Mouse (Mus musculus) intestine, embryonic 15.5 days (tissue): ENCODE measurements around the gene Atp2a3. TPM values are rescaled to one million over a fixed set of nuclear protein-coding genes. Genes with fewer than 3 reads are reported as not detected.

Source experiments
- ATAC-seq: fragments of 200-750 bp; cut with Nextera tagmentation; 2 replicates; pipeline ENCODE4 v1.8.0; 2017; ENCODE audit warnings: moderate TSS enrichment, moderate library complexity
- H3K27ac ChIP-seq: fragments of 300-500 bp; sonication (generic); 2 replicates; pipeline ENCODE4 v1.5.1; 2015; ENCODE audit warnings: mild to moderate bottlenecking, inconsistent platforms
- H3K27me3 ChIP-seq: fragments of 300-500 bp; sonication (generic); replicated peaks from 2 replicates; pipeline ENCODE4 v1.6.1; 2015; ENCODE audit warnings: inconsistent platforms
- H3K36me3 ChIP-seq: fragments of 300-500 bp; sonication (generic); 2 replicates; pipeline ENCODE4 v1.6.1; 2015; ENCODE audit warnings: inconsistent platforms
- H3K4me1 ChIP-seq: fragments of 300-500 bp; sonication (generic); replicated peaks from 2 replicates; pipeline ENCODE4 v1.6.1; 2015; ENCODE audit warnings: inconsistent platforms
- H3K4me2 ChIP-seq: fragments of 300-500 bp; sonication (generic); replicated peaks from 2 replicates; pipeline ENCODE4 v1.6.1; 2015; ENCODE audit warnings: mild to moderate bottlenecking, inconsistent platforms
- H3K4me3 ChIP-seq: fragments of 300-500 bp; sonication (generic); replicated peaks from 2 replicates; pipeline ENCODE4 v1.5.1; 2015; ENCODE audit warnings: inconsistent platforms
- H3K9ac ChIP-seq: fragments of 300-500 bp; sonication (generic); 2 replicates; pipeline ENCODE4 v1.6.1; 2015; ENCODE audit warnings: inconsistent platforms
- H3K9me3 ChIP-seq: fragments of 300-500 bp; sonication (generic); 2 replicates; pipeline ENCODE4 v1.6.1; 2016; ENCODE audit warnings: inconsistent platforms
- WGBS: fragments of 180-500 bp; shearing (Covaris S2); methylation state at CpG from one replicate; pipeline ENCODE4 v1.1.7; 2015; 5-methylcytosine and 5-hydroxymethylcytosine counted together
- polyA plus RNA-seq: library from polyadenylated mRNA; unstranded; fragments of >200 nt; fragmentation: Nextera tagmentation; extraction: Ambion mirVana; gene quantifications from 2 replicates; pipeline ENCODE4 v1.2.1, GENCODE M21; 2015

Gene Atp2a3
- polyA plus RNA-seq: 23.5 and 25.5 TPM in 2 replicates

- peak; percentile 64 for ATAC-seq
- 4% methylated on average over 70 of the region's 70 CpGs for WGBS
- peaks cover 53% of the 10 kb centered on the region for H3K4me1 ChIP-seq
These were observed at the start of gene Atp2a3 for GRCm38 (mm10) chr11:72961072-72961980. TSS of gene Atp2a3 (plus strand) at chr11:72961169.

GRCm38 (mm10) chr11:72917299-72917996 lies 43.5 kb upstream of the Atp2a3 start:
- no peak overlapping the region for H3K4me2 ChIP-seq
- no peaks in the 10 kb centered on the region for H3K4me1 ChIP-seq
- H3K9ac ChIP-seq: no peak overlapping the region
- H3K4me3 ChIP-seq: no peak overlapping the region
- H3K9me3 ChIP-seq: no peaks in the 10 kb centered on the region
- peaks cover 33% of the 10 kb centered on the region for H3K36me3 ChIP-seq
- no peaks in the 10 kb centered on the region for H3K27me3 ChIP-seq
- peak; percentile 69 for ATAC-seq
- no peak overlapping the region for H3K27ac ChIP-seq
- WGBS: 69% methylated on average over 7 of the region's 7 CpGs

More at GRCm38 (mm10) chr11:72961072-72961980, at the start of gene Atp2a3:
- Histone ChIP-seq H3K4me3 (peak within 1 kb of the TSS; percentile 40), H3K4me2 (peak within 1 kb of the TSS; percentile 84), H3K9me3 (no peaks in the 10 kb centered on the region), H3K27me3 (peaks cover 11% of the 10 kb centered on the region), H3K27ac (peak within 1 kb of the TSS; percentile 25), H3K36me3 (no peaks in the 10 kb centered on the region), H3K9ac (peak within 1 kb of the TSS; percentile 27)

- Histone ChIP-seq H3K27me3 (no peaks in the 10 kb centered on the region), H3K27ac (no peak overlapping the region), H3K4me2 (no peak overlapping the region), H3K9ac (no peak overlapping the region), H3K9me3 (no peaks in the 10 kb centered on the region), H3K4me3 (no peak overlapping the region), H3K36me3 (peaks cover 16% of the 10 kb centered on the region), H3K4me1 (peaks cover 33% of the 10 kb centered on the region)
- WGBS: 29% methylated on average over 4 of the region's 4 CpGs
- peak; percentile 58 for ATAC-seq
These were observed 37.9 kb upstream of the Atp2a3 start for GRCm38 (mm10) chr11:72923116-72923515.

- H3K4me3 ChIP-seq: no peak overlapping the region
- peak; percentile 23; the same call in 1 of the 2 replicates for ATAC-seq
- no peak overlapping the region for H3K9ac ChIP-seq
These were observed 36.5 kb upstream of the Atp2a3 start for GRCm38 (mm10) chr11:72924458-72924857.

GRCm38 (mm10) chr11:72925067-72925466 lies 35.9 kb upstream of the Atp2a3 start:
- H3K27ac ChIP-seq: 0 out of 2 replicates have a peak overlapping the region, but pooled peaks have one; percentile 13
- H3K4me2 ChIP-seq: no peak overlapping the region
- 47% methylated on average over 2 of the region's 2 CpGs for WGBS
- no peaks in the 10 kb centered on the region for H3K9me3 ChIP-seq
- no peak for ATAC-seq
- H3K4me1 ChIP-seq: peaks cover 33% of the 10 kb centered on the region
- H3K9ac ChIP-seq: no peak overlapping the region
- H3K36me3 ChIP-seq: peaks cover 16% of the 10 kb centered on the region
- no peak overlapping the region for H3K4me3 ChIP-seq
- no peaks in the 10 kb centered on the region for H3K27me3 ChIP-seq

More at GRCm38 (mm10) chr11:72924458-72924857, 36.5 kb upstream of the Atp2a3 start:
- H3K9me3 ChIP-seq: no peaks in the 10 kb centered on the region
- peaks cover 16% of the 10 kb centered on the region for H3K36me3 ChIP-seq
- H3K4me2 ChIP-seq: no peak overlapping the region
- no peaks in the 10 kb centered on the region for H3K27me3 ChIP-seq
- WGBS: 48% methylated on average over 1 of the region's 1 CpGs
- H3K4me1 ChIP-seq: peaks cover 33% of the 10 kb centered on the region
- H3K27ac ChIP-seq: peak overlapping the region; percentile 36; the same call in 1 of the 2 replicates

- Histone ChIP-seq H3K27me3 (no peaks in the 10 kb centered on the region), H3K9me3 (no peaks in the 10 kb centered on the region), H3K4me2 (no peak overlapping the region), H3K9ac (no peak overlapping the region), H3K36me3 (peaks cover 13% of the 10 kb centered on the region), H3K27ac (no peak overlapping the region), H3K4me1 (peaks cover 33% of the 10 kb centered on the region), H3K4me3 (no peak overlapping the region)
- no peak; the same call in 1 of the 2 replicates for ATAC-seq
- 55% methylated on average over 13 of the region's 13 CpGs for WGBS
These were observed 34.6 kb upstream of the Atp2a3 start for GRCm38 (mm10) chr11:72926226-72926890.

GRCm38 (mm10) chr11:72928516-72928915 lies 32.5 kb upstream of the Atp2a3 start:
- H3K36me3 ChIP-seq: peaks cover 13% of the 10 kb centered on the region; the same call in 1 of the 2 replicates
- no peak overlapping the region for H3K4me3 ChIP-seq
- H3K4me1 ChIP-seq: peaks cover 26% of the 10 kb centered on the region
- H3K4me2 ChIP-seq: no peak overlapping the region
- 61% methylated on average over 2 of the region's 2 CpGs for WGBS
- H3K27me3 ChIP-seq: no peaks in the 10 kb centered on the region
- H3K27ac ChIP-seq: no peak overlapping the region
- no peak for ATAC-seq
- no peaks in the 10 kb centered on the region for H3K9me3 ChIP-seq
- no peak overlapping the region for H3K9ac ChIP-seq

DNA sequence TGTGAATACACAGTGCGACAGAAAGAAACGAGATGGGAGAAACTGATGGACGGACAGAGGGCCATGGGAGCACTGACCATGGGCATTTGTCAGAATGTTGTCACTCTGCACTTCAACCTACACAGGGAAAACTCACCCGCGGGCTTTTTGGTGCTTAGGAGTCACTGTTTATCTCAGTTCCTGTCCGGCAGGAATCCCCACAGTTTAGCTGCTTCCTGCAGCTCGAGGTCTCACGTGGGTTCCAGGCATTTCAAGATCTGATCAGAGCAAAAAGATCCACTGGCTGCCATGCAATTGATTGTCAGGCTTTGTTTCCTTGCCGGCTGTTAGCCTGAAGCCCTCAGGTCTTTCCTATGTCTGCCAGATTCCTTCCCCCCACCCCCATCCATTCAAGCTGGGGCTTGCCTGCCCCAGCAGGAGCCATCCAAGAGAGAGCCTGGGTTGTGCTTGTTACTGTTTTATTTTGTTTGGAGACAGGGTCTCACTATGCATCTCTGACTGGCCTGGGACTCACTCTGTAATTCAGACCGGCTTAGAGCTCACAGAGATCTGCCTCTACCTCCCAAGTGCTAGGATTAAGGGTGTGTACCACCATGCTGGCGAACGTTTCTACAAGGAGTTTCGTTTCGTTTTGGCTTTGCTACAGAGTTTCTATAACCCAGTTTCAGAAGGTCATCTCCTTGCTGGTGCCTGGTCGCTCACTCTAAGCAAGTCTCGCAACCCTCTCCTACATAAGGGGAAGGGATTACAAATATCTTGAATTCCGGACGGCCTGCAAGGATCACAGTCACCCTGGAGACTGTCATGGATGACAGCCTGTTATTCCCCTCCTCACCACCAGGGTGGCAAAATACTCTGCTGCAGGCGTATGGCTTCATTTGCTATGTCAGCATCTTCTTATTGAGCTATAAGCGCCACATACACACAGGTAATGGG lies 20.5 kb upstream of the Atp2a3 start:
- H3K9ac ChIP-seq: no peak overlapping the region
- peak overlapping the region; percentile 40 for H3K4me2 ChIP-seq
- no peaks in the 10 kb centered on the region for H3K27me3 ChIP-seq
- H3K27ac ChIP-seq: no peak overlapping the region
- 40% methylated on average over 20 of the region's 20 CpGs for WGBS
- peak overlapping the region; percentile 25; the same call in 1 of the 2 replicates for H3K4me3 ChIP-seq
- H3K9me3 ChIP-seq: no peaks in the 10 kb centered on the region
- ATAC-seq: peak; percentile 34; the same call in 1 of the 2 replicates
- no peaks in the 10 kb centered on the region for H3K36me3 ChIP-seq
- H3K4me1 ChIP-seq: peaks cover 17% of the 10 kb centered on the region

GRCm38 (mm10) chr11:72944996-72945793 lies 15.8 kb upstream of the Atp2a3 start:
- Histone ChIP-seq H3K9me3 (no peaks in the 10 kb centered on the region), H3K27ac (peak overlapping the region; percentile 45), H3K36me3 (no peaks in the 10 kb centered on the region), H3K27me3 (no peaks in the 10 kb centered on the region), H3K4me1 (peaks cover 37% of the 10 kb centered on the region), H3K9ac (no peak overlapping the region), H3K4me2 (no peak overlapping the region), H3K4me3 (no peak overlapping the region)
- WGBS: 40% methylated on average over 7 of the region's 7 CpGs
- 0 out of 2 replicates have a peak, but pooled peaks have one; percentile 24 for ATAC-seq

DNA sequence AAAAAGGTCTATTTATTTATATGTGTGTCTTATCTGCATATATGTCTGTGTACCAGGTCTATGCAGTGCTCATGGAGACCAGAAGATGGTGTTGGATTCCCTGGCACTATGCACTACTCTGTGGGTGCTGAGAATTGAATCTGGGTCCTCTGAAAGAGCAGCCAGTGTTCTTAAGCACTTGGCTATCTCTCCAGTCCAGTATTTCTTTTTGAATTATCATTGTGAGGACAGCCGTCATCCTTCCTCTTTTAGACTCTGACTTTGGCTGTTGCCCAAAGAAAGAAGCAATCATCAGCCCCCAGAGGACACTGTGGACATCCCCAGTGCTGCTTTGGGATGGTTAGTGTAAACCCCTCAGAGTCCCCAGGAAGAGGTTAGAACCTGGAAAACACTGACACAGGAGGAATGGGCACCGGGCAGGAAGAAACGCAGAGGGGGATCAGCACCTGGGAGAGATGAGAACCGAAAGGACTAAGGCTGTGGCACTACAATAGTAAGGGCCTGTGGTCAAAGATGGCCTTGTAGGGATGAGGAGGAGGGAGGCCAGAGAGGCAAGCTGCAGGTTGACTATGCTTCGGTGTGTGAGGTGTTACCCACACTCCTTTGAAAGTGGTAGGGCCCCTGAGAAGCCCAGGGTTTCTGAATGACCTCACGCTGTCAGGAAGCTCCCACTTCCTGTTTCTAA lies 15.0 kb upstream of the Atp2a3 start:
- no peaks in the 10 kb centered on the region for H3K36me3 ChIP-seq
- H3K27me3 ChIP-seq: no peaks in the 10 kb centered on the region
- no peak overlapping the region for H3K4me3 ChIP-seq
- H3K27ac ChIP-seq: peak overlapping the region; percentile 45
- peak; percentile 58 for ATAC-seq
- H3K9ac ChIP-seq: no peak overlapping the region
- H3K4me1 ChIP-seq: peaks cover 33% of the 10 kb centered on the region
- peak overlapping the region; percentile 21; the same call in 1 of the 2 replicates for H3K4me2 ChIP-seq
- 28% methylated on average over 6 of the region's 6 CpGs for WGBS
- H3K9me3 ChIP-seq: no peaks in the 10 kb centered on the region
